Mouse (Mus musculus): ENCODE measurements around the gene Rnf26. TPM values are rescaled to one million over a fixed set of nuclear protein-coding genes. Genes with fewer than 3 reads are reported as not detected.
A peak's percentile ranks its signal among the peaks of the same experiment; 100 is the strongest.

Gene Rnf26
- polyA plus RNA-seq, 2 experiments, result 56.1 to 74.0 TPM

DNA sequence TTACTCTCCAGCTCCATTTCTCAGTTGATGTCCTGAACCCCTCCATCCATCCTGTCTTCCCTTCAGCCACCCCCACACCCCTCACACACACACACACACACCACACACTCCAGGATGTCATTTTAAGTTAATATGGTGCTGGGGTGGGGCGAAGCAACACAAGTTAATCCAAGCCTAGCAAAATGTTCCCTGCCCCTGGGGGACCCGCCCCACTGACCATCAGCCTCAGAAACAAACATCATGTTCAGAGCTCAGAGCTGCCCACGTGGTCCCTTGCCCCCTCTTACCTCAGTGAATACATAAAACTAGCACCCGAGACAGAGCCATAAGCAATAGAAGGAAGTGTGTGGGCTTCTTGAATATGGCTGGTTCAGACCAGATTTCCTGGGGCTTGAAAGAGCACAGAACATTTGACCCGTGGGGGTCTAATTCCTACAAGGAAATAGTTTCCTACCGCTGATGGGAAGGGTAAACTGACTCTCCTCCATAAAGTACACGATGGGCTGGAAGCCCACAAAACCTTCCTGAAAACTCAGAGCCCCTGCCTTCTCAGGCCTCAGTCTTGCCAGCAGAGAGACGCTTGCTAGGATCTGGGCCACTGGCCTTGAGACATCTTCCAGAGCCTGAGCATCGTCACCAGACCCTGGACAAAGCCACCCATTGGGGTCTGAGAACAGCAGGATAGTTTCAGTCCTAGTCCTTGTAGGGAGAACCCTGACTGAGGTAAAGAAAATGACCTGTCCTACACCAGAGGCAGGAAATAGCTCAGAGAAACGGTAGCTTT is 33.1 kb downstream of the Rnf26 start:
- peaks cover 36% of the 10 kb centered on the region for H3K4me1 ChIP-seq (ENCODE audit: control insufficient read depth, insufficient read depth, low read length)
- no peak for TF ChIP-seq POLR2A (IDR thresholded peaks at IDR 0.05; ENCODE audit: borderline replicate concordance, extremely low read depth, insufficient read depth, insufficient read length)
- no peaks in the 10 kb centered on the region for H3K36me3 ChIP-seq (ENCODE audit: control insufficient read depth, insufficient read depth, low read length)
- ATAC-seq (ENCODE audit: low FRiP score, low read depth) (no peak), DNase-seq (ENCODE audit: low spot score) (no peak)
- no peak overlapping the region for H3K4me3 ChIP-seq (replicated peaks; ENCODE audit: low read length)
- H3K4me2 ChIP-seq (replicated peaks; ENCODE audit: low read depth, low read length, severe bottlenecking), result no peak overlapping the region
- H3K27me3 ChIP-seq (ENCODE audit: control insufficient read depth, insufficient read depth, low read length), result peaks cover 14% of the 10 kb centered on the region
- no peak overlapping the region for H3K9ac ChIP-seq (ENCODE audit: low read depth, low read length, severe bottlenecking)
- H3K27ac ChIP-seq (replicated peaks; ENCODE audit: low read depth, low read length), result no peak overlapping the region
- WGBS, result 54% methylated on average over 10 of the region's 10 CpGs
- H3K9me3 ChIP-seq (ENCODE audit: control insufficient read depth, low read length), result no peaks in the 10 kb centered on the region

DNA sequence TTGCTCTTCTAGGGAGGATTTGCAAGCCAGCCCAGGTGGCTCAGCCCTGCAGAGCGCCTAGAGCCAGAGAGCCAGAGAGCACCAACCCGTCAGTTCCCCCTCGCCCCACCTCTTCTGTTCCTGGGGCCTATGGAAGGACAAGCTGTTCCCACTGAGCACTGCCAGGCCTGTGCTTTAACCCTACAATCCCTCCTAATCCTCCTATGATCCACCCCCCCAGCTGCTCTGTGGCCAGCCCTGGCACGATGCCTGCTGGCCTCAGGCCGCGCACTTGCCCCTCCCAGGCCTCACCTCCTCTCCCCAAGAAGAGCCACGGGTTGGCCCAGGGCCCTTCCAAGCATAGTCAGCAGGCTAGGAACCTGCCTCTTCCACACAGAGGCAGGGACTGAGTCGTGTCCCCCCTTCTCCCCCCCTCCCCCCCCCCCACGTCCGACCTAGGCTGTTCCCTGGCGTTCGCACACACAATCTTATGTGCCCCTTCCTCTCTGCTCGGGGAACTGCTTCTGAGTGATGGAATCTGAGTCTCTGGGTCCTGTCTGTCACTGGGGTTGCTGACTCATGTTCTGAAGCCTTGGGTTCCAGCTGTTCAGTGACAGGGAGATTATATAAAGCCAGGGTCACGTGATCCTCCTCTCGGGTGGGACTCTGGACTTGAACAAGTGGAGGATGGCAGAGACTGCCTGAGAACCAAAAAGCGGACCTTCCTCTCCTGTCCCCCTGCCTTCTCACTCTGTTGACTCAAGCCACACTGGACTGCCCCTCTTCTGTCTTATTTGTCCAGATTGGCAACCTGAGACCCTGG is 34.2 kb downstream of the Rnf26 start:
- peaks cover 12% of the 10 kb centered on the region for H3K27me3 ChIP-seq (ENCODE audit: control insufficient read depth, insufficient read depth, low read length)
- H3K9ac ChIP-seq (ENCODE audit: low read depth, low read length, severe bottlenecking), result no peak overlapping the region; the same call in 1 of the 2 replicates
- H3K4me1 ChIP-seq (ENCODE audit: control insufficient read depth, insufficient read depth, low read length), result peaks cover 28% of the 10 kb centered on the region
- no peak overlapping the region for H3K4me3 ChIP-seq (replicated peaks; ENCODE audit: low read length)
- no peaks in the 10 kb centered on the region for H3K36me3 ChIP-seq (ENCODE audit: control insufficient read depth, insufficient read depth, low read length)
- DNase-seq (ENCODE audit: low spot score) (peak; percentile 72), ATAC-seq (ENCODE audit: low FRiP score, low read depth) (peak; percentile 75)
- no peak overlapping the region for H3K4me2 ChIP-seq (replicated peaks; ENCODE audit: low read depth, low read length, severe bottlenecking)
- no peaks in the 10 kb centered on the region for H3K9me3 ChIP-seq (ENCODE audit: control insufficient read depth, low read length)
- no peak overlapping the region for H3K27ac ChIP-seq (replicated peaks; ENCODE audit: low read depth, low read length)
- TF ChIP-seq POLR2A (IDR thresholded peaks at IDR 0.05; ENCODE audit: borderline replicate concordance, extremely low read depth, insufficient read depth, insufficient read length), result no peak
- WGBS, result 37% methylated on average over 13 of the region's 16 CpGs

DNA sequence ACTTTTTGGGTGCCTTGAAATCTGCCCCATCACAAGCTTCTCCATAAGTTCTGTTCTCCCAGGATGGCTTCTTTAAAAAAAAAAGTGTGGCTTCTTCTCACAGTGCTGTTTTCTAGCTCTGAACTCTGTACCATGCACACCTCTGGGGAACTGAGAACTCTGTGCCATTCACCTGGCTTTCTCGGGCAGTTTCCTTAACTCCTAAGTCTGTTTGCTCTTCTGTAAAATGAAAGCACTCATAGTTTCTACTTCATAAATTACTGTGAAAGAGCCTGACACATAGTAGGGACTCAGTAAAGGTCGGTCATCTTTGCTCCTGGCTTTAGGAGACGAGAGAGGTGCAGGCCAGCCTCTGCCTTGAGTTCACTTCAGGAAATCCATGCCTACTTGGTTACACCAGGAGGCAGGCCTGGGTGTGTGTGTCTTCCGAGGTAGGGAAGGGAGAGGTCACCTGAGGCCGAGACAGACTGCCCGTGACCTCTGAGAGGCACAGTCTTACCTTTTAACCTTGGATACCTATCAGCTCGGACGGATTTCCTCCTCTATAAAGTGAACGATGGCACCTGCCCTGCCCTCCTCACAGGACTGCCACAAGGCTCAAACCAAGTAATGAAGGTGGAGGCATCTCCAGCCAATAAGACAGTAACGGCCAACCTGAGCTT is 35.0 kb downstream of the Rnf26 start:
- Histone ChIP-seq H3K9me3 (ENCODE audit: control insufficient read depth, low read length) (no peaks in the 10 kb centered on the region), H3K36me3 (ENCODE audit: control insufficient read depth, insufficient read depth, low read length) (no peaks in the 10 kb centered on the region)
- WGBS, result 80% methylated on average over 10 of the region's 10 CpGs

DNA sequence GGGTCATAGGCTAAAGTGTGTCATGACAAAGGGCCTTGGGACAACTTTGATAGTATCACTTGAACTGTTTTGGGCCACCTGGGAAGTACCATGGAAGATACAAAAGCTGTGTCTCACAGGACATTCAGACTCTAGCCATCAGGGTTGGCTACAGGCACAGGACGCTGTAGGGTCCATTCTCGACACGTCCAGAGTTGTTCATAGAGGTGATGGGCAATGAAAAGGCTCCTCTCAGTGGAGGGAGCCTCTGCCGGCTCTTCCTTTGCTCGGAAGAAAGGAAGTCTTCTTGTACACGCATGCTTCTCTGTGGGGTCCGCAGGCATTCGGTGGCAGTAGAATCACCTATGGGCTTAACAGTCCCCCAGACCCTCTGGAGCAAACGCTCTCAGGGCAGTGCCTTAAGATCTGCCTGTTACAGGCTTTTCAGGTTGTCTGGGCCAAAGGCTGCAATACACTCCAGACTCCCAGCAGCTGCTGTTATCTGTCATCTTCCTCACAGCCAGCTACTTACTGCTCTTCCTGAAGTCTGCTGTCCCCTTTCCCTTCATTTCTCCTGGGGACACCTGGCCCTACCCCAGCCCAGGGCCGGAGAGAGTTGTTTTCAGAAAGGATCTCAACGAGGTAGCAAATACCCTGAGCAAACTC is 35.9 kb downstream of the Rnf26 start:
- DNase-seq (ENCODE audit: low spot score) (no peak), ATAC-seq (ENCODE audit: low FRiP score, low read depth) (no peak)
- H3K36me3 ChIP-seq (ENCODE audit: control insufficient read depth, insufficient read depth, low read length), result no peaks in the 10 kb centered on the region
- no peaks in the 10 kb centered on the region for H3K9me3 ChIP-seq (ENCODE audit: control insufficient read depth, low read length)
- WGBS, result 82% methylated on average over 11 of the region's 11 CpGs
- no peak for TF ChIP-seq POLR2A (IDR thresholded peaks at IDR 0.05; ENCODE audit: borderline replicate concordance, extremely low read depth, insufficient read depth, insufficient read length)
- H3K27ac ChIP-seq (replicated peaks; ENCODE audit: low read depth, low read length), result no peak overlapping the region
- no peak overlapping the region for H3K9ac ChIP-seq (ENCODE audit: low read depth, low read length, severe bottlenecking)
- no peaks in the 10 kb centered on the region for H3K27me3 ChIP-seq (ENCODE audit: control insufficient read depth, insufficient read depth, low read length)
- H3K4me3 ChIP-seq (replicated peaks; ENCODE audit: low read length), result no peak overlapping the region
- peaks cover 21% of the 10 kb centered on the region for H3K4me1 ChIP-seq (ENCODE audit: control insufficient read depth, insufficient read depth, low read length)
- H3K4me2 ChIP-seq (replicated peaks; ENCODE audit: low read depth, low read length, severe bottlenecking), result no peak overlapping the region

More for the DNA sequence above, 35.0 kb downstream of the Rnf26 start:
- Histone ChIP-seq H3K9ac (ENCODE audit: low read depth, low read length, severe bottlenecking) (no peak overlapping the region), H3K4me1 (ENCODE audit: control insufficient read depth, insufficient read depth, low read length) (peaks cover 21% of the 10 kb centered on the region), H3K4me2 (replicated peaks; ENCODE audit: low read depth, low read length, severe bottlenecking) (no peak overlapping the region), H3K27me3 (ENCODE audit: control insufficient read depth, insufficient read depth, low read length) (peaks cover 3% of the 10 kb centered on the region; the same call in 1 of the 2 replicates), H3K4me3 (replicated peaks; ENCODE audit: low read length) (no peak overlapping the region), H3K27ac (replicated peaks; ENCODE audit: low read depth, low read length) (no peak overlapping the region)
- DNase-seq (ENCODE audit: low spot score), result no peak
- no peak for TF ChIP-seq POLR2A (IDR thresholded peaks at IDR 0.05; ENCODE audit: borderline replicate concordance, extremely low read depth, insufficient read depth, insufficient read length)
- no peak for ATAC-seq (ENCODE audit: low FRiP score, low read depth)

DNA sequence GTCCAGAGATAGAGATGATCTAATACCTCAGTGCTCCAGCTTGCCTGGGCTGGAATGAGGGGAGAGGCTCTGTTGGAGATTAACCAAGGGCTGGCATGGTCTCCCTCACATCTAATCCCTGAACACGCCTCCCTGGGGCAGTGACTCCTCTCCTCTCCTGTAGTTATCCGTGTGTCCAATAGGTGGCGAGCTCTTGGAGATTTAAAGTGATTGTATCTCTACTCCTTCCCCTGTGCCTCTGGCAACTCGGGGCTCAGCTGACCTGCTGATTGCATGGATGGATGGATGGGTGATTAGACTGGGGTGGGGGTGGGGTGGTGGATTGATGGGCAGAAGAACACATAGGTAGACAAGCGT is 36.6 kb downstream of the Rnf26 start:
- Histone ChIP-seq H3K27ac (replicated peaks; ENCODE audit: low read depth, low read length) (no peak overlapping the region), H3K9me3 (ENCODE audit: control insufficient read depth, low read length) (no peaks in the 10 kb centered on the region), H3K36me3 (ENCODE audit: control insufficient read depth, insufficient read depth, low read length) (no peaks in the 10 kb centered on the region), H3K4me2 (replicated peaks; ENCODE audit: low read depth, low read length, severe bottlenecking) (no peak overlapping the region), H3K4me1 (ENCODE audit: control insufficient read depth, insufficient read depth, low read length) (peaks cover 17% of the 10 kb centered on the region), H3K9ac (ENCODE audit: low read depth, low read length, severe bottlenecking) (no peak overlapping the region), H3K27me3 (ENCODE audit: control insufficient read depth, insufficient read depth, low read length) (no peaks in the 10 kb centered on the region), H3K4me3 (replicated peaks; ENCODE audit: low read length) (no peak overlapping the region)
- no peak for ATAC-seq (ENCODE audit: low FRiP score, low read depth)
- TF ChIP-seq POLR2A (IDR thresholded peaks at IDR 0.05; ENCODE audit: borderline replicate concordance, extremely low read depth, insufficient read depth, insufficient read length), result no peak
- WGBS, result 26% methylated on average over 5 of the region's 5 CpGs
- peak; percentile 53 for DNase-seq (ENCODE audit: low spot score)
